Mouse (Mus musculus): Measurements from ENCODE around the gene Ahctf1.

DNA sequence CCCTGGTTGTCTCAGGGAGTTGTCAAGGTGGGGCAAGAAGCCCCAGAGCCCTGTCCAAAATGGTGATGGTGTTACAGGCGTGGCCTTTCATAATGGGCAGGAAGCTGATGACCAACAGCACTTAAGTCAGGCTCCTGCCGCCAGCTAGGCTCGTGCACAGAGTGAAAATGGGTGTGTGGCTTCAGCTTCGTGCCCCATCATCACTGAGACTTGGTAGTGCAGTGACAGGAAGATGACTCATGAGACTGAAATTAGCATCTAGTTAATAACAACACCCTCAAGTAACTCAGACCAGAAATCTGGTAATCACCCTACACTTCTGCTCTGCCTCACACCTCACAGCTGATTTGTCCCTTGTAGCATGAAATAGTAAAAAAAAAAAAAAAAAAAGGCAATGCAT, 25.4 kb upstream of the Ahctf1 start:
- TF ChIP-seq GATA1 (IDR thresholded peaks at IDR 0.05; ENCODE audit: borderline replicate concordance, low read length) (no peak), CTCF (IDR thresholded peaks at IDR 0.05; ENCODE audit: low read depth, low read length) (no peak), TAL1 (conservative IDR thresholded peaks at IDR 0.05; ENCODE audit: low read depth, low read length) (no peak), POLR2AphosphoS5 (IDR thresholded peaks at IDR 0.05; ENCODE audit: insufficient replicate concordance, low read depth, low read length) (no peak), GATA2 (IDR thresholded peaks at IDR 0.05; ENCODE audit: borderline replicate concordance, low read depth, low read length) (no peak)
